Mouse (Mus musculus) stomach, embryonic 14.5 days (tissue): Measurements from ENCODE around the gene Themis. TPM values are rescaled to one million over a fixed set of nuclear protein-coding genes. Genes with fewer than 3 reads are reported as not detected.

Experiments used
- ATAC-seq: fragments of 200-750 bp; cut with Nextera tagmentation; 2 replicates; pipeline ENCODE4 v1.8.0; 2017; ENCODE audit warnings: low read depth, moderate TSS enrichment; ENCODE audit not compliant: insufficient number of reproducible peaks, insufficient read depth, low FRiP score
- H3K27ac ChIP-seq: fragments of 300-500 bp; sonication (generic); 2 replicates; pipeline ENCODE4 v1.5.1; 2014; ENCODE audit warnings: mild to moderate bottlenecking, low read length, moderate library complexity, mixed read lengths
- H3K27me3 ChIP-seq: fragments of 300-500 bp; sonication (generic); 2 replicates; pipeline ENCODE4 v1.6.1; 2014; ENCODE audit warnings: low read length, control low read depth, mixed read lengths; ENCODE audit not compliant: control insufficient read depth, insufficient read depth
- H3K36me3 ChIP-seq: fragments of 300-500 bp; sonication (generic); 2 replicates; pipeline ENCODE4 v1.6.1; 2014; ENCODE audit warnings: mild to moderate bottlenecking, control low read depth, low read length, moderate library complexity, mixed read lengths; ENCODE audit not compliant: control insufficient read depth, insufficient read depth
- H3K4me1 ChIP-seq: fragments of 300-500 bp; sonication (generic); 2 replicates; pipeline ENCODE4 v1.6.1; 2014; ENCODE audit warnings: low read length, control low read depth, mixed read lengths; ENCODE audit not compliant: control insufficient read depth, insufficient read depth
- H3K4me2 ChIP-seq: fragments of 300-500 bp; sonication (generic); replicated peaks from 2 replicates; pipeline ENCODE4 v1.6.1; 2014; ENCODE audit warnings: low read depth, low read length, control low read depth
- H3K4me3 ChIP-seq: fragments of 300-500 bp; sonication (generic); 2 replicates; pipeline ENCODE4 v1.5.1; 2014; ENCODE audit warnings: low read depth, low read length, control low read depth
- H3K9ac ChIP-seq: fragments of 300-500 bp; sonication (generic); replicated peaks from 2 replicates; pipeline ENCODE4 v1.6.1; 2014; ENCODE audit warnings: low read depth, mild to moderate bottlenecking, control low read depth, low read length, moderate library complexity, mixed read lengths
- H3K9me3 ChIP-seq: fragments of 300-500 bp; sonication (generic); 2 replicates; pipeline ENCODE4 v1.6.1; 2016; ENCODE audit warnings: low read depth, low read length, control low read depth; ENCODE audit not compliant: control insufficient read depth
- WGBS: fragments of 180-500 bp; shearing (Covaris S2); extraction: QIAGEN DNeasy Blood & Tissue Kit; methylation state at CpG from one replicate; pipeline ENCODE4 v1.1.7; 2014; 5-methylcytosine and 5-hydroxymethylcytosine counted together
- polyA plus RNA-seq: library from polyadenylated mRNA; unstranded; fragments of >200 nt; fragmentation: Nextera tagmentation; extraction: Ambion mirVana; gene quantifications from 2 replicates; pipeline ENCODE4 v1.2.1, GENCODE M21; 2014

The Themis gene
- polyA plus RNA-seq, 1 experiment from 2014 or later = not detected

- H3K4me2 ChIP-seq = no peak overlapping the region
- H3K9me3 ChIP-seq = no peaks in the 10 kb centered on the region; the same call in 1 of the 2 replicates
- no peak overlapping the region for H3K4me3 ChIP-seq
- no peak overlapping the region for H3K9ac ChIP-seq
- H3K36me3 ChIP-seq = no peaks in the 10 kb centered on the region
- ATAC-seq = no peak
- H3K27me3 ChIP-seq = no peaks in the 10 kb centered on the region
- H3K27ac ChIP-seq = no peak overlapping the region
- no peaks in the 10 kb centered on the region for H3K4me1 ChIP-seq
- WGBS = 86% methylated on average over 1 of the region's 1 CpGs
Measured at GRCm38 (mm10) chr10:28737953-28738352, 69.8 kb downstream of the Themis start.

DNA sequence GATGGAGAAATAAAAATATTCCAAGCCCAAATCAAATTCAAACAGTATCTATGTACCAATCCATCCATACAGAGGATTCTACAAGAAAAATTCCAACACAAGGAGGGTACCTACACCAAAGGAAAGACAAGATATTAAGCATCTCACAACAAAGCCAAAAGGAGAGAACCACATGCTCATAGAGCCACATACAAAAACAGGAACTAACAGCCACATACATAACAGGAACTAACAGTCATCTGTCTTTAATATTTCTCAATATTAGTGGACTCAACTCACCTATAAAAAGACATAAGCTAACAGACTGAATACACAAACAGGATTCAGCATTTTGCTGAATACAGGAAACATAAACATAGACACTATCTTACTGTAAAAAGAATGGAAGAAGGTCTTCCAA is 78.3 kb downstream of the Themis start:
- no peak for ATAC-seq
- Histone ChIP-seq H3K27me3 (no peaks in the 10 kb centered on the region), H3K27ac (no peak overlapping the region), H3K9ac (no peak overlapping the region), H3K4me3 (no peak overlapping the region), H3K36me3 (no peaks in the 10 kb centered on the region), H3K4me2 (no peak overlapping the region), H3K9me3 (no peaks in the 10 kb centered on the region), H3K4me1 (no peaks in the 10 kb centered on the region)

GRCm38 (mm10) chr10:28753321-28753720 is 85.2 kb downstream of the Themis start:
- Histone ChIP-seq H3K4me3 (no peak overlapping the region), H3K27me3 (no peaks in the 10 kb centered on the region), H3K9me3 (no peaks in the 10 kb centered on the region), H3K4me2 (no peak overlapping the region), H3K9ac (no peak overlapping the region), H3K4me1 (no peaks in the 10 kb centered on the region), H3K36me3 (no peaks in the 10 kb centered on the region), H3K27ac (no peak overlapping the region)
- WGBS = 70% methylated on average over 2 of the region's 2 CpGs
- no peak for ATAC-seq

- Histone ChIP-seq H3K9ac (no peak overlapping the region), H3K4me2 (no peak overlapping the region), H3K27ac (no peak overlapping the region), H3K4me3 (no peak overlapping the region), H3K27me3 (no peaks in the 10 kb centered on the region), H3K36me3 (no peaks in the 10 kb centered on the region), H3K9me3 (no peaks in the 10 kb centered on the region), H3K4me1 (no peaks in the 10 kb centered on the region)
- ATAC-seq = no peak
Measured at GRCm38 (mm10) chr10:28754927-28755326, 86.8 kb downstream of the Themis start.

DNA sequence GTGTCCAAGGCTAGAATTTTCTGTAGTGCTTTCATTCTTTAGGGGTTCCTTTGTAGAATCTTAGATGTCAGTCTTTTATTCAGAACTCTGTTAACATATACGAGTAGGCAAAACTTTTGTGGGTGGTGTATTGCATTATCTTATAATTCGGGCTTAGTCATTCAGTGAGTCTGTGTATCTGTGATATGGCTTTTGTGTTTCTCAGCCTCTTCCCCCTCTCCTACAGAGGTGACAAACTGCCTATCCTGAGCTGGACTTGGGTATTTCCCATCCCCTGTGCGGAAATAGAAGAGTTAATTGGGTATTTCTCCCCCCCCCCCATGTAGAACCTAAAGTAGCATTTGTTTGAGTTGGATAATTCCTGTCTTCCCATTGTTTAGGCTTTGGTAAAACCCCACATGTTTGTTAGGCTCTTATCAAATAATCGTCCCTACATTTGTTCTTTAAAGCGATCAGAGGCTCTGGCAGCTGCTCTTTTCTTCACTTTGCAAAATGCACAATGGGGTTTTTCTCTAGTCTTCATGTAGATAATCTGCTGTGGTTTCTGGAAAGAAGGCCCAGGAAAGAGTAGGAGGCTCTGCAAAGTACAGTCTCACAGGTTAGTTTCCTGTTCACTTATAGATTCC is 108.7 kb downstream of the Themis start:
- no peak for ATAC-seq
- no peaks in the 10 kb centered on the region for H3K36me3 ChIP-seq
- no peak overlapping the region for H3K27ac ChIP-seq
- no peak overlapping the region for H3K4me3 ChIP-seq
- no peaks in the 10 kb centered on the region for H3K9me3 ChIP-seq
- H3K9ac ChIP-seq = no peak overlapping the region
- H3K27me3 ChIP-seq = no peaks in the 10 kb centered on the region
- H3K4me2 ChIP-seq = no peak overlapping the region
- no peaks in the 10 kb centered on the region for H3K4me1 ChIP-seq
- WGBS = 76% methylated on average over 5 of the region's 5 CpGs

DNA sequence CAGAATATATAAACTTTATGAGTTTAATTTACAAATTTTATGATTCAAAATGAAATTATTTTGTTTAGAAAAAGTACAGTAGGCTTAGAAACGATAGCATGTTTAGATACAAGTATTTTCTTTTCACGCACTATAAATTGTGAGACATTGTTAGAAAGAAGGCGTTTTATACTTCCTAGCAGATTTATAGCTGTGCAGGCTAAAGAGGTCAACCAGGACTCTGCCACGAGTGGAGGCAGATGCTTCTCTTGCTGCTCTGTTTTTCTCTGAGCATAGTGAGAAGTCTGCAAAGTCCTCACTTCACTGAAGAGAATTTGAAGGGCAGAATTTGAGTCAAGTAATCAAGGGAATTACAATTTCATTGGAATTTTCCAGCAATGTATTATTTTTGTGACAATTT is 131.3 kb downstream of the Themis start:
- Histone ChIP-seq H3K4me2 (no peak overlapping the region), H3K27ac (no peak overlapping the region), H3K36me3 (no peaks in the 10 kb centered on the region), H3K4me3 (no peak overlapping the region), H3K27me3 (no peaks in the 10 kb centered on the region), H3K9ac (no peak overlapping the region), H3K4me1 (no peaks in the 10 kb centered on the region), H3K9me3 (no peaks in the 10 kb centered on the region)
- 42% methylated on average over 4 of the region's 4 CpGs for WGBS
- no peak for ATAC-seq

GRCm38 (mm10) chr10:28805160-28805559 is 137.0 kb downstream of the Themis start:
- Histone ChIP-seq H3K27ac (no peak overlapping the region), H3K9ac (no peak overlapping the region), H3K27me3 (no peaks in the 10 kb centered on the region), H3K4me2 (no peak overlapping the region), H3K36me3 (no peaks in the 10 kb centered on the region), H3K4me3 (no peak overlapping the region), H3K9me3 (no peaks in the 10 kb centered on the region), H3K4me1 (no peaks in the 10 kb centered on the region)
- no peak for ATAC-seq
- 57% methylated on average over 3 of the region's 3 CpGs for whole genome bisulfite sequencing

DNA sequence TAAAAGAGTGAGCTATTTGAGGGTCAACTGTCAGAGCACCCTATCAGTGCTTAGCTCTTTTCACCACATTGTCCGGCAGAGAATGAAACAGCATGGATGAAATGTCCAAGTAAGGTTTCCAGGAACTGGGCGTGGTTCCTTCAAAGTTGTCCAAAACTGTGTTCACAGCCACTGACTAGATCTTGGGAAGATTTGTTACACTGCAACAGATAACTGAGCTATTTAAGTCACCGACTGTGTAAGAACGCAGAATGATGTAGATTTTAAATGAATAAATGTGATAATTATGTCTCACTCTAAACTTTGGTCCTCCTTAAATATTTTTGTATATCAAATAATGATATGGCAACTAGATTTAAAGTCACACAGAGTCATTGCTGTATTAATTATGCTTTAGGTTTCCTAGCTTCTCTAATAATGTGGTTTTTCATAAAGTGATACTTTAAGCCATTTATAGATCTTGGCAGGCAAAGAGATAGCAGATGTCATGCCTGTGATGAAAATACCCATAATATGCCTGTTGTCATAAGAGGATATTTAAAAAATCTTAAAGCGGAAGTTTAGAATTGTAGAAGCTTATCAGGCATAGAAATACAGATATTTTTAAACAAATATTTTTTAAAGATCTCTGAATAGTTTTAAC is 143.9 kb downstream of the Themis start:
- Histone ChIP-seq H3K4me1 (no peaks in the 10 kb centered on the region), H3K4me2 (no peak overlapping the region), H3K4me3 (no peak overlapping the region), H3K27me3 (no peaks in the 10 kb centered on the region), H3K9me3 (no peaks in the 10 kb centered on the region), H3K27ac (no peak overlapping the region), H3K9ac (no peak overlapping the region), H3K36me3 (no peaks in the 10 kb centered on the region)
- no peak for ATAC-seq
- WGBS = 87% methylated on average over 5 of the region's 5 CpGs

- Histone ChIP-seq H3K4me1 (no peaks in the 10 kb centered on the region), H3K27me3 (no peaks in the 10 kb centered on the region), H3K9me3 (no peaks in the 10 kb centered on the region), H3K9ac (no peak overlapping the region), H3K27ac (no peak overlapping the region), H3K36me3 (no peaks in the 10 kb centered on the region), H3K4me3 (no peak overlapping the region), H3K4me2 (no peak overlapping the region)
- ATAC-seq = no peak
Measured at GRCm38 (mm10) chr10:28812571-28812936, 144.4 kb downstream of the Themis start.
